Mouse (Mus musculus): ENCODE results near the gene Tspyl3.

Tspyl3 gene

GRCm38 (mm10) chr2:153227959-153228358 is 2.7 kb upstream of the Tspyl3 start:
- DNase-seq (ENCODE audit: low spot score): no peak

GRCm38 (mm10) chr2:153225595-153225953 is 333 bp upstream of the Tspyl3 start:
- no peak for DNase-seq (ENCODE audit: low spot score)

- no peak for DNase-seq (ENCODE audit: low spot score)
Observed at GRCm38 (mm10) chr2:153222566-153222965, 2.7 kb downstream of the Tspyl3 start.

GRCm38 (mm10) chr2:153222130-153222529 is 3.1 kb downstream of the Tspyl3 start:
- DNase-seq (ENCODE audit: low spot score): no peak

- no peak for DNase-seq (ENCODE audit: low spot score)
Observed at GRCm38 (mm10) chr2:153221620-153222019, 3.6 kb downstream of the Tspyl3 start.

GRCm38 (mm10) chr2:153218516-153218915 is 6.7 kb downstream of the Tspyl3 start:
- no peak for DNase-seq (ENCODE audit: low spot score)

GRCm38 (mm10) chr2:153217826-153218340 is 7.4 kb downstream of the Tspyl3 start:
- DNase-seq (ENCODE audit: low spot score): no peak

- no peak for DNase-seq (ENCODE audit: low spot score)
Observed at GRCm38 (mm10) chr2:153215421-153215820, 9.8 kb downstream of the Tspyl3 start.

- DNase-seq (ENCODE audit: low spot score): no peak
Observed at GRCm38 (mm10) chr2:153214771-153215259, 10.4 kb downstream of the Tspyl3 start.

- DNase-seq (ENCODE audit: low spot score): no peak
Observed at GRCm38 (mm10) chr2:153213351-153213750, 11.9 kb downstream of the Tspyl3 start.

GRCm38 (mm10) chr2:153211451-153211850 is 13.8 kb downstream of the Tspyl3 start:
- no peak for DNase-seq (ENCODE audit: low spot score)

DNA sequence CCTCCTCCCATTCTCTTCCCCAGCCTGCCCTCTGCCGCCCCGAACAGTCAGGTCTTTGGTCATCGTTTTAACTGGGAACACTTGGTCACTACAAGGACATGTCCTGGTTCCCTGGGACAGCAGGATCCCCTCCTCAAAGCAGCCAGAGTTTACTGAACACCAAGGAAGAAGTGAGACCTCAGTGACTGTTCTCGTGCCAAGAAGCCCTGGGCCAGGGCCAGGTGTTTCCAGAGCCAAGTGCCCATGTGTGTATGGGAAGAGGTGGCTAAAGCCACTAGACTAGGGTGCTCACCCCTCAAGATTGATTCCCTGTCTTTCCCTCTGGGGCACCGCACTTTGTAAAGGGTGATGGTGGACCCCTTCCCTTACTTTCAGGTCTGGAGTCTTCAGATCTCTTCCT is 16.0 kb downstream of the Tspyl3 start:
- no peak for DNase-seq (ENCODE audit: low spot score)

DNA sequence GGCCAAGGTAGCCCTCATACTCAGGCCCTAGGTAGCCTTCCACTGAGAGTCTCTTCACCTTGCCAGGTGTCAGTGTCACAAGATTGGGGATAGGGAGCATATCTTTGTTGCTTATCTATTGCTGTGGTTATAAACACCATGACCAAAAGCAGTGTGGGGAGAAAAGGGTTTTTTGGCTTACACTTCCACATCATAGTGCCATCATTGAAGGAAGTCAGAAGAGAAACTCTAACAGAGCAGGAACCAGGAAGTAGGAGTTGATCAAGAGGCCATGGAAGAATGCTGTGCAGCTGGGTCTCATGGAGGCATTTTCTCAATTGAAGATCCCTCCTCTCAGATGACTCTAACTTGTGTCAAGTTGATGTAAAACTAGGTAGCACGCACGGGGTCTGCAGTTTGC is 17.1 kb downstream of the Tspyl3 start:
- DNase-seq (ENCODE audit: low spot score): no peak

DNA sequence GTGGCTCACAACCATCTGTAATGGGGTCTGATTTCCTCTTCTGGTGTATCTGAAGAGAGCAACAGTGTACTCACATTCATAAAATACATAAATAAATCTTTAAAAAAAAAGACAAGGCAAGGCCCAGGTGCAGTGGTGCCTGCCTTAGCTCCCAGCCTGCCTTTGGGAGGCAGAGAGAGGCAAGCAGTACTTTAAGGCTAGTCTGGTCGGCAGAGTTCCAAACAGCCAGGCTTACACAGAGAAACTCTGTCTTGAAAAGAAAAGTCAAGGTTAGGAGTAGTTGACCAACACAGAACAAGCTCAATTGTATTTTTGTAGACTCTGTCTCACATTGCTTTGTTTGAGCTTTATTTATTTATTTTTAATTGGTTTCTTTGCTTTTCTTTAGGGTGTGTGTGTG is 22.5 kb downstream of the Tspyl3 start:
- no peak for DNase-seq (ENCODE audit: low spot score)

DNA sequence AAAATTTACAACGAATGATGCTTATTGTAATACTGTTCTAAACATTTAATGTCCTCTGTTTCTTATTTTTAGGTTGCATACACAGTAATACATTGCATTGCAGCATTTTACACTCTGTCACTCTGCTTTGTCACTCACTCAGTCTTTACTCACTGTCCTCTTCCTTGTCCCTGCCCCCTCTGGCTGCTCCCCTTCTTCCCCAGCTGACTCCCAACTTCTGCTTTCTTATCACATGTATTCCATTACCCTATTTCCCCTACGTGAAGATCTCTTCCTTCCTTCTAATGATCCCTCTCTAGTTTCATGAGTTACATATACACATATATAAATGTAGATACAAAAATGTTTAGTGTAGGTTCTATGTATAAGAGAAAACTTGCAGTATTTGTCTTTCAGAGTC is 26.1 kb downstream of the Tspyl3 start:
- no peak for DNase-seq (ENCODE audit: low spot score)

GRCm38 (mm10) chr2:153198485-153198884 is 26.8 kb downstream of the Tspyl3 start:
- no peak for DNase-seq (ENCODE audit: low spot score)

- DNase-seq (ENCODE audit: low spot score): no peak
Observed at GRCm38 (mm10) chr2:153194255-153194654, 31.0 kb downstream of the Tspyl3 start.

DNA sequence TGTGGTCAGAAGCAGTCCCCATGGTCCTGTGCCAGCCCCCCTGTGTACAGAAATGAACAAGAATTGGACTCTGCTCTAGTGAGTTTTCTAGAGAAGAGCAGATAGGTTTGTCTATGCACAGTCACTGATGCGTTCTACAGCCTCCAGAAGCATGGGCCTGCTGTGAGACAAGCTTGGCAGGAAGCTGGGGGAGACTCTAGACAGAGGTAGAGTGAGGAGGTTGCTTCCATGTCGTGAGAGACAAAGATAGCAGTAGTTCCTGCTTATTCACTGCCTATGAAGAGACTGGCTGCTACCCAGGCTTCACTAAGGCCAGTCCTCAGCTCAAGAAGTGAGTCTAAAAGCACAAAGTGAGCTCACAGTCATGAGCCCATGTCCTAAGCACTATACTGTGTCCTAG is 34.0 kb downstream of the Tspyl3 start:
- no peak for DNase-seq (ENCODE audit: low spot score)

- no peak for DNase-seq (ENCODE audit: low spot score)
Observed at GRCm38 (mm10) chr2:153187848-153188247, 37.4 kb downstream of the Tspyl3 start.

- no peak for DNase-seq (ENCODE audit: low spot score)
Observed at GRCm38 (mm10) chr2:153186176-153186591, 39.1 kb downstream of the Tspyl3 start.

DNA sequence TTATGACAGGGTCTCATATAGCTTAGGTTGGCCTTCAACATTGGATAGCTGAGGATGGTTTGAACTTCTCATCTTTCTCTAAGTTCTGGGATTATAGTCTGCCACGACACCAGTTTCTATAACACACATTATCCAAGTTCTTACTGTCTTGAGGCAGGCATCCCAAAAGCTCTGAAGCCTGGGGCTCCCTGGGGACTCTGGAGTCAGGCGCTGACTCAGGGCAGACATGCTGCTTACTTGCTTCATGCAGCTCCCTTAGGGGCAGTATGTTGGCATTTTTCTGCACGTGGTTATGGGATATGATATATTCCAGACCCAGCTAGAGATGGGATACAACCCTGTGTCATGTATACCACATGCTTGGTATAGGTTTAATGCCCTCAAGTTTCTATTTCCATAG is 45.3 kb downstream of the Tspyl3 start:
- DNase-seq (ENCODE audit: low spot score): no peak

- no peak for DNase-seq (ENCODE audit: low spot score)
Observed at GRCm38 (mm10) chr2:153179126-153179860, 45.9 kb downstream of the Tspyl3 start.

- no peak for DNase-seq (ENCODE audit: low spot score)
Observed at GRCm38 (mm10) chr2:153177188-153177587, 48.1 kb downstream of the Tspyl3 start.

DNA sequence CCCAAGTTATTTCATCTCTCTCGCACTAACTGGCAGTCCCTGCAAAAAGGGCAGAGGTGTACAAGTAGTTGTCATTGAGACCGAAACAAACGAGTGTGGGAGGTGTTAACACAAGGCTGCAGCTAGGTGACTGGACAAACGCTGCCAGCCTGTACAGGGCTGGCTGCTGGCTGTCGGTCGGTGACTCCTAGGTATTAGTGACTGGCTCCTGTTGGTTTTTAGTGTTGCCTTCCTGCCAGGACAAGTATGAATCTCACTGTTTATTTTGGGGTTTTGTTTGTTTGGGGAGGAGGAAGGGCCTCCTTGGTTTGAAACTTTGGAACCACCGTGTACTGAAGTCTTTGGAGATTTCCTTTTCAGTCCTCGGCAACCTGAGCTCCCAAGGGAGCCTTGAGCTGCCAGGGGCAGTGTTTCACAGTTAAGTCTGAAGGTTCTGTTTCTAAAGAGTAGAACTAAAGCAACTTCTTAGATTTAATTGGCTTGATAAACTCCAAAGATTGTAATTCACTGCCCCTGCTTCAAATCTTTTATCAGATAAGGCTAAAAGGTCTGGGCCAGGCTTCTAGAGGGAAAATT is 49.2 kb downstream of the Tspyl3 start:
- DNase-seq (ENCODE audit: low spot score): no peak
